Mouse (Mus musculus) kidney, embryonic 14.5 days (tissue): ENCODE measurements around the gene Cdc25b. TPM values are rescaled to one million over a fixed set of nuclear protein-coding genes. Genes with fewer than 3 reads are reported as not detected.

Experiments used
- ATAC-seq: fragments of 200-750 bp; cut with Nextera tagmentation; 2 replicates; pipeline ENCODE4 v1.8.0; 2017; ENCODE audit warnings: moderate number of reproducible peaks, mild to moderate bottlenecking, moderate TSS enrichment, moderate library complexity; ENCODE audit not compliant: low FRiP score, low TSS enrichment
- H3K27ac ChIP-seq: fragments of 300-500 bp; sonication (generic); 2 replicates; pipeline ENCODE4 v1.5.1; 2014; ENCODE audit warnings: low read depth, mild to moderate bottlenecking, low read length, moderate library complexity, mixed read lengths
- H3K27me3 ChIP-seq: fragments of 300-500 bp; sonication (generic); 2 replicates; pipeline ENCODE4 v1.6.1; 2014; ENCODE audit warnings: mild to moderate bottlenecking, low read length; ENCODE audit not compliant: control insufficient read depth, insufficient read depth
- H3K36me3 ChIP-seq: fragments of 300-500 bp; sonication (generic); 2 replicates; pipeline ENCODE4 v1.6.1; 2014; ENCODE audit warnings: low read length, mixed read lengths; ENCODE audit not compliant: control insufficient read depth, insufficient read depth
- H3K4me1 ChIP-seq: fragments of 300-500 bp; sonication (generic); 2 replicates; pipeline ENCODE4 v1.6.1; 2014; ENCODE audit warnings: low read length, mixed read lengths; ENCODE audit not compliant: control insufficient read depth, insufficient read depth
- H3K4me2 ChIP-seq: fragments of 300-500 bp; sonication (generic); replicated peaks from 2 replicates; pipeline ENCODE4 v1.6.1; 2014; ENCODE audit warnings: low read depth, mild to moderate bottlenecking, low read length
- H3K4me3 ChIP-seq: fragments of 300-500 bp; sonication (generic); 2 replicates; pipeline ENCODE4 v1.5.1; 2014; ENCODE audit warnings: mild to moderate bottlenecking, low read length
- H3K9ac ChIP-seq: fragments of 300-500 bp; sonication (generic); 2 replicates; pipeline ENCODE4 v1.6.1; 2014; ENCODE audit warnings: low read depth, mild to moderate bottlenecking, low read length, moderate library complexity
- H3K9me3 ChIP-seq: fragments of 300-500 bp; sonication (generic); 2 replicates; pipeline ENCODE4 v1.6.1; 2016; ENCODE audit warnings: low read length; ENCODE audit not compliant: control insufficient read depth
- WGBS: fragments of 180-500 bp; shearing (Covaris S2); extraction: QIAGEN DNeasy Blood & Tissue Kit; methylation state at CpG from one replicate; pipeline ENCODE4 v1.1.7; 2014; 5-methylcytosine and 5-hydroxymethylcytosine counted together
- polyA plus RNA-seq: library from polyadenylated mRNA; unstranded; fragments of >200 nt; fragmentation: Nextera tagmentation; extraction: Ambion mirVana; gene quantifications from 2 replicates; pipeline ENCODE4 v1.2.1, GENCODE M21; 2014

The Cdc25b gene
- polyA plus RNA-seq, 1 experiment from 2014 or later: 55.7 TPM

DNA sequence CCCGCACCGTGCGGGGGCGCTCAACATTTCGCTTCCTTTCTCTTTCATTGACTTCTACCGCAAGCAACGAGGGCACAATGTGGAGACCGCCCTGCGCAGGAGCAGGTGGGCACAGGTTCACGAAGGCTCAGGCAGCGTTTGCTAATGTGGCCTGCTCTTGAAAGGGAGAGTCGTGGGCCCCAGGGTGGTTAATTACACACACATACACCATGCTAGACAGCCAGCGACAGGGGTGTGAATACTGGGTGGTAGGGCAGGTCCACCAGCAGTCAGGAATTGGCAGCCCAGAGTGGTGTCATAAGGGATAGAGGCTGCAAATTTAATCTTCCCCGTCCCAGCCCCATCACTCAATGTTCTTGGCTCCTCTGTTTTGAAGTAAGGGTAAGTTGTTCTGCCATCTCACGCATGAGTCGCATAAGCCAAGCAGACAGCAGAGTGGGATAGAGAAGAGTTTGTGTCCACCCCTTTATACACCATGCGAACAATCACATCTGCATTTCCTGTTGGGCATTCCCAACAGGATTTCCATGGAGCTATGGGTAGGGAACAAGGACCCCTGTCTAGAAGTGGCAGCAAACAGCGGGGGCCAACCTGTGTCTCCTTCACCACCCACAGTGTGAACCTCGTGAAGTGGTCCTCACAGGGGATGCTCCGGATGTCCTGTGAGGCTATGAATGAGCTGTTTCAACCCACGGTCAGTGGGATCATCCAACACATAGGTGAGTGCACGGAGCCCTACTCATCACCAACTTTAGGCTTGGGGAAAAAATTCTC is 43.6 kb upstream of the Cdc25b start:
- Histone ChIP-seq H3K36me3 (peaks cover 64% of the 10 kb centered on the region), H3K27ac (no peak overlapping the region), H3K9me3 (no peaks in the 10 kb centered on the region), H3K9ac (no peak overlapping the region), H3K27me3 (no peaks in the 10 kb centered on the region), H3K4me2 (no peak overlapping the region), H3K4me3 (no peak overlapping the region), H3K4me1 (peaks cover 17% of the 10 kb centered on the region)
- no peak for ATAC-seq
- WGBS: 68% methylated on average over 22 of the region's 22 CpGs

DNA sequence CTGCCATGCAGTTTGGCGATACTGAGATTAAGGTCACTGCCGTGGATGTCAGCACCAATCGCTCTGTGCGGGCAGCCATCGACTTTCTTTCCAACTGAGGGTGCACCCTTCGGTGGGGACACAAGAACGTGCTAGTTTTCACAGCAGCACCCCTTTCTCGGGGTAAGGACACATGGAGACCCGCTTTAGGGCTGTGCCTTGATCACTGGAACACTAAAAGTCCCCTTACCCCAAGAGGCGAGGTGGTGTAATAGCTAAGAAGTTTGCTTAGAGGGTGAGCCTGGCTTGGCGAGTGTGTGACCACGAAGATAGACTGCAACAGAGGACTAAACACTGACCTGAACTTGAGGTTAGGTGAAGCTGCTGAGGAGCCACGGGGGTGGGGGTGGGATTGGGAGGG is 41.6 kb upstream of the Cdc25b start:
- H3K4me2 ChIP-seq: no peak overlapping the region
- H3K27ac ChIP-seq: no peak overlapping the region
- no peak for ATAC-seq
- peaks cover 70% of the 10 kb centered on the region for H3K36me3 ChIP-seq
- no peak overlapping the region for H3K4me3 ChIP-seq
- WGBS: 62% methylated on average over 13 of the region's 13 CpGs
- peaks cover 17% of the 10 kb centered on the region for H3K4me1 ChIP-seq
- H3K27me3 ChIP-seq: no peaks in the 10 kb centered on the region
- H3K9me3 ChIP-seq: no peaks in the 10 kb centered on the region
- H3K9ac ChIP-seq: no peak overlapping the region

DNA sequence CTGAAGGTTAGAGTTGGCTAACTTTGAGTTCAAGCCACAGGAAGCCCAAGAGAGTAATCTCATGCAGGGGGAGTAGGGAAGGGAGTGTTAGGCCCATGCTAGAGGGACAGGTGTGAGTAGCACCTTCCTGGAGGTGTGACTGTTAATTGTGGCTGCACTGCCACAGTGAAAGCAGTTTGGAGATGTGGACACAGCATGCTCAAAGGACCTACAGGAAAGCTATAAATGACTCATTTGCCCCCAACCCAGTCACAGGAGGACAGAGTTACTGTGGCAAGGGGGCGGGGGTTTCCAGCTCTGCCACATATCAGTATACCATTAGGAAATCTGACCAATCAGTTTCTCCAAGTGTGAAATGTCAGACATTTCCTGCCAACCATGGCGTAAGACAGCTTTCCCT is 41.2 kb upstream of the Cdc25b start:
- no peak overlapping the region for H3K27ac ChIP-seq
- H3K4me1 ChIP-seq: peaks cover 17% of the 10 kb centered on the region
- H3K27me3 ChIP-seq: no peaks in the 10 kb centered on the region
- no peak overlapping the region for H3K9ac ChIP-seq
- WGBS: 67% methylated on average over 2 of the region's 2 CpGs
- peaks cover 74% of the 10 kb centered on the region for H3K36me3 ChIP-seq
- no peaks in the 10 kb centered on the region for H3K9me3 ChIP-seq
- H3K4me2 ChIP-seq: no peak overlapping the region
- no peak for ATAC-seq
- H3K4me3 ChIP-seq: no peak overlapping the region

DNA sequence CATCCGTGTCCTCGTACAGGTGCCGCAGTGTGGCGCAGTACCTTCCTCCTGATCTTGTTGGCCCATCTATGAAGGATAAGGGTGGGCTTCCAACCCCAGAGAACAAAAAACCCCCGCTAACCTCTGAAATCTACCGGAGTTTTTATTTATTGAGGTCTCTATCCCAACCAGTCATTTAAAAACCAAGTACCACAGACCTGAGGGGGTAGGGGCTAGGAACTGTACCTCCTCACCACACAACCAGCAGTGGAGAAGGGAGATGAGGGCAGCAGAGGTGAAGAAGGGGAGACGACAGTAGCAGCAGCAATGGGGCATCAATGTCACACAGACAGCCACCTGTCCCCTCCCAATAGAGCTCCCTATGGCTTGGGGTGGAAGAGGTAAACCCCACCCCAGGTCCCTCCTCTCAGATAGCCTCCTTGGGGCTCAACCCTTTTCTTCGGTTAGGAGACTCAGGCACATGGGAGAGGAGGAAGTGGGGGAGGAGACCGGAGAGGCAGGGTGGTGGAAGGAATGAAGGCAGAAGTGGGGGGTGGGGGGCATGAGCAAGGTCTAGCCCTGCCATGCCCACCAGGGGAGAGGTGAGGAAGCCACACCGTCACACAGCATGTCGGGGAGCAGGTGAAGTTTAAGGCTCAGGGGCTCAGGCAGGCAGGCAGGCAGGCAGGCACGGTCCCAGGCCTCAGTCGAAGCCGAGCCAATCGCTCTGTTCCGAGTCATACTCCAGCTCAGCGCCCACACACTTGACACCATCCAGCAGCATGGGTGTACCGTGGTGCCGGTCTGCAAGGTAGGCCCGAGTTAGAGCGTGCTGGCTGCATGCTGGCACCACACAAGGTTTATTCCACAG is 40.3 kb upstream of the Cdc25b start:
- Histone ChIP-seq H3K4me2 (no peak overlapping the region), H3K27ac (no peak overlapping the region), H3K9ac (no peak overlapping the region), H3K4me3 (no peak overlapping the region), H3K9me3 (no peaks in the 10 kb centered on the region), H3K36me3 (peaks cover 77% of the 10 kb centered on the region), H3K27me3 (no peaks in the 10 kb centered on the region), H3K4me1 (peaks cover 14% of the 10 kb centered on the region)
- WGBS: 83% methylated on average over 21 of the region's 21 CpGs
- no peak for ATAC-seq

DNA sequence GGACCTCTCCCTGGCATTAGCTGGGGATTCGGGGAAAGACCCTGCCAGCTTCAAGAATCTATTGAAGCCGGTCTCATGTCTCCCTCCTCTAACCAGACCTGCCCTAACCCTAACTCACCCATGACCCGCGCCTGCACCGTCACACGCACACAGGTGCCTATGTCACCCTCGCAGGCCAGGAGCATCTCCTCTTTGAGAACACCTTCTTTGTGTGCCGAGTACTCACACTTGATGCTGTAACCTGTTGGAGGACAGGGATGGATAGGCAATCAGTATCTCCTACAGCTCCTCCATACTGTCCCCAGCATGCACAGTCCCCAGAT is 39.7 kb upstream of the Cdc25b start:
- Histone ChIP-seq H3K4me1 (peaks cover 8% of the 10 kb centered on the region), H3K27ac (no peak overlapping the region), H3K4me3 (no peak overlapping the region), H3K9me3 (no peaks in the 10 kb centered on the region), H3K36me3 (peaks cover 78% of the 10 kb centered on the region), H3K4me2 (no peak overlapping the region), H3K27me3 (no peaks in the 10 kb centered on the region), H3K9ac (no peak overlapping the region)
- WGBS: 94% methylated on average over 8 of the region's 8 CpGs
- ATAC-seq: no peak

DNA sequence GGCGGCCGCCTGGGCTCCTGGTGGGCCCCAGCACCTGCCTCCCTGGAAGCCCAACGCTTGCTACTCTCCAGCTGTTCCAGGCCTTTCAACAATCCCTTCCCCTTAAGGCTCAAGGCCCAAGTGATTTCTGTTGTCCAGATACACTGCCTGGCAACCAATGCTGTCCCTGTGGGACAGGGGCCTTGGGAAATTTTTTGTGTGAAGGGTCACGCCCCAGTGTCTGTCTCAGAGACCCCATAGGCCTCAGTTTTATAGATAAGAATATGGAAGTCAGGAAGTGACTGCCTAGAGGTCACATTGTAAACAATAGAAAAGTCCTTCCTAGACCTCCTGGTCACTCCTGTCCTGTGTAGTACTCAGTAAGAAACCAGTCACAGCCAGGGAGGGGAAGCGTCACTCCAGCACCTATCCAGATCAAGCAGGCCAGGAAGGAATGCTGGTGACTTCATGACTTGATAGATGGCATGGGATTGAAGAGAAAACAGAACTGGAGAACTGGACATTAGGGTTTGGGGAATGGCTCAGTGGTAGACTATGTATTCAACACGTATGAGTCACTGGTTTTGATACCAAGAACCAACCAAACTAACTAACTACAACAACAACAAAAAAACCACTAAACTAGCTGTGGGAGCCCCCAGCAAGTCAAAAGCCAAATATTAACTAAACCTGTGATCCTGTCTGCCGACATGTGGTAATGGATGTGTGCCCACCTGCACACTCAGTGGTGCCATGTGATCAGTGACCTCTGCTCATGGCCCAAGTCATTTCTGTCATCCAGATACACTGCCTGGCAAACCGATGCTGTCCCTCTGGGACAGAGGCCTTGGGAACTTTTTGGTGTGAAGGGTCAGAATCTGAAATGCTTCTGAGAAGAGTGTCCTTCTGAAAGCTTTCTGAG is 38.1 kb upstream of the Cdc25b start:
- no peak overlapping the region for H3K9ac ChIP-seq
- H3K27me3 ChIP-seq: no peaks in the 10 kb centered on the region
- H3K4me1 ChIP-seq: no peaks in the 10 kb centered on the region
- peaks cover 81% of the 10 kb centered on the region for H3K36me3 ChIP-seq
- H3K9me3 ChIP-seq: no peaks in the 10 kb centered on the region
- no peak overlapping the region for H3K27ac ChIP-seq
- 85% methylated on average over 8 of the region's 8 CpGs for WGBS
- H3K4me3 ChIP-seq: no peak overlapping the region
- no peak overlapping the region for H3K4me2 ChIP-seq
- ATAC-seq: no peak

DNA sequence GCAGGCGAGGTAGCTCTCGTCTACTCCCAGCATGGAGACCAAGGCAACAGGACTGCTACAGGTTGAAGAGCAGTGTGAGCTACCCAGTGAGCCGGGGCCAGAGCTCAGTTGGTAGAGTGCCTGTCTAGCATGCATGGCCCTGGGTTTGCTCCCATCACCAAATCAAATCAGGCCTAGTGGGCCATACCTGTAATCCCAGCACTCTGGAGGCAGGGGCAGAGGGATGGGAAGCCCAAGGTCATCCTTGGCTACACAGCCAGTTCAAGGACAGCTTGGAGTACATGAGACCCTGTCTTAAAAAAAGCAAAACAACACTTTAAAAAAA is 37.5 kb upstream of the Cdc25b start:
- Histone ChIP-seq H3K9me3 (no peaks in the 10 kb centered on the region), H3K36me3 (peaks cover 78% of the 10 kb centered on the region), H3K27ac (no peak overlapping the region), H3K4me2 (no peak overlapping the region), H3K4me3 (no peak overlapping the region), H3K27me3 (no peaks in the 10 kb centered on the region), H3K4me1 (no peaks in the 10 kb centered on the region), H3K9ac (no peak overlapping the region)
- no peak for ATAC-seq
- 91% methylated on average over 3 of the region's 3 CpGs for WGBS

DNA sequence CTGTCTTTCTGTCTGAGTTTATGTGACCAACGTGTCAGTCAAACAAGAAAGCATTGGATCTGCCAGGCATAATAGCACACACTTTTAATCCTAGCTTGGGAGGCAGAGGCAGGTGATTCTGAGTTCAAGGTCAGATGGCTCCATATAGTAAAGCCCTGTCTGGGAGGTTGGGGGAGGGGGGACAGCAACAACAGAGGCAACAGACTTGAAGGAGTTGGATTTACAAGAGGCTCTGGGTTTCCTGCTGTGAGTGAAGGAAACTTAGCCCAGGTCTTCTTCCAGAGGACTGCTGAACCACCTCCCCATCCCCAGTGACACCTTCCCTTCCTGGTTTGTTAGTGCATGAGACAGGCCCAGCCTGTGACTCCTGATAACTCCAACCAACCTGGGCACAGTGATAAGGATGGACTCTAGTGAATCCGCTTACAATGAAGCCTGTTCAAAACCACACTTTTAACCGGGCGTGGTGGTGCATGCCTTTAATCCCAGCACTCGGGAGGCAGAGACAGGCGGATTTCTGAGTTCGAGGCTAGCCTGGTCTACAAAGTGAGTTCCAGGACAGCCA is 34.5 kb upstream of the Cdc25b start:
- Histone ChIP-seq H3K9me3 (no peaks in the 10 kb centered on the region), H3K27me3 (no peaks in the 10 kb centered on the region), H3K27ac (no peak overlapping the region), H3K4me1 (no peaks in the 10 kb centered on the region), H3K4me2 (no peak overlapping the region), H3K9ac (no peak overlapping the region), H3K36me3 (peaks cover 51% of the 10 kb centered on the region), H3K4me3 (no peak overlapping the region)
- no peak for ATAC-seq
- 96% methylated on average over 7 of the region's 7 CpGs for WGBS
